Mouse (Mus musculus): ENCODE data around the gene Spata19. TPM values are rescaled to one million over a fixed set of nuclear protein-coding genes. Genes with fewer than 3 reads are reported as not detected.

The Spata19 gene
- polyA plus RNA-seq, 1 experiment from 2014 or later: not detected

DNA sequence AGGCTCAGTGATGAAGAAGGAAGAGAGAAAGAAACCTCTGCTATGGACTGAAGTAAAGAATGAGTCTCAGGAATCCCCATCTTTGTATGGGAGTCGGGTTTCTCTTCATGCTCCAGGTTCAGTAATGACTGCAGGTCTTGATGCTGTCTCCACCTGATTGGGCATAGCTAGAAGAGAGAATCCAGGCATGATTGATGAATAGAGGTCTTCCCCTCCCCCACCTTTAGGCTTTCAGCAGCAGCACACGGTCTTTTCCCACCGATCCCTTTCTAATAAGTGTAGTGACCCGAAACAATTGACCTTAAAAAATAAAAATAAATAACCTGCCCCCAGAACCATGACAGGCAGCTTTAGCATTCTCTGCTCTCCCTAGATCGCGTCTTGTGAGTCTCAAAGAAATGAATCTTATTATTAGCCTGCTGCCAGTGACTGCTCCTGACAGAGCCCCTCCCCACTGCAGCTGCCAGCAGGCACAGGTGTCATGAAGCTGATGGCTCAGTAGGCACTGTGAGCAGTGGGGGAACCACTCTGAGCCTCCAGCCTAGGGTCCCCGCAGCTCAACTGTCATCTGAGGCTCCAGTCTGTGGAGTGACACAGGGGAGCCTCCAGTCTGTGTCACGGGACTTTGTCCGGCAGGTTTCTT lies 53.3 kb downstream of the Spata19 start:
- no peak for ATAC-seq (ENCODE audit: insufficient number of reproducible peaks, insufficient read depth, low FRiP score, low read depth)
- Histone ChIP-seq H3K36me3 (ENCODE audit: control insufficient read depth, insufficient read depth, low read length) (no peaks in the 10 kb centered on the region), H3K4me1 (ENCODE audit: control insufficient read depth in 2 of 2, insufficient read depth in 2 of 2, low read length in 2 of 2) (no peaks in the 10 kb centered on the region), H3K9ac (ENCODE audit: low read length) (no peak overlapping the region), H3K9me3 (ENCODE audit: control insufficient read depth, low read length) (no peaks in the 10 kb centered on the region), H3K27ac (replicated peaks in 1 of 2; ENCODE audit: control insufficient read depth in 1 of 2, insufficient read depth in 1 of 2, low read depth in 2 of 2, low read length in 2 of 2) (no peak overlapping the region), H3K4me2 (ENCODE audit: low read length) (no peak overlapping the region), H3K4me3 (ENCODE audit: control insufficient read depth in 1 of 2, insufficient read depth in 1 of 2, low read depth in 1 of 2, low read length in 2 of 2) (no peak overlapping the region), H3K27me3 (ENCODE audit: control insufficient read depth, insufficient read depth, low read length) (no peaks in the 10 kb centered on the region)
- 58% methylated on average over 9 of the region's 9 CpGs for WGBS

Other genes starting within 250 kb of the Spata19 start
- gene Jam3, start 241.4 kb upstream of the Spata19 start, polyA plus RNA-seq (2014; fragmentation: Nextera tagmentation; extraction: Ambion mirVana): 38.8 and 40.9 TPM in 2 replicates
- gene Igsf9b, start 97.6 kb upstream of the Spata19 start, polyA plus RNA-seq (2014; fragmentation: Nextera tagmentation; extraction: Ambion mirVana): 4.2 and 4.5 TPM in 2 replicates